Mouse (Mus musculus): Measurements from ENCODE around the gene Prdm16. TPM values are rescaled to one million over a fixed set of nuclear protein-coding genes. Genes with fewer than 3 reads are reported as not detected.

The Prdm16 gene
- polyA plus RNA-seq, 1 experiment from 2014 or later: 20.8 TPM

DNA sequence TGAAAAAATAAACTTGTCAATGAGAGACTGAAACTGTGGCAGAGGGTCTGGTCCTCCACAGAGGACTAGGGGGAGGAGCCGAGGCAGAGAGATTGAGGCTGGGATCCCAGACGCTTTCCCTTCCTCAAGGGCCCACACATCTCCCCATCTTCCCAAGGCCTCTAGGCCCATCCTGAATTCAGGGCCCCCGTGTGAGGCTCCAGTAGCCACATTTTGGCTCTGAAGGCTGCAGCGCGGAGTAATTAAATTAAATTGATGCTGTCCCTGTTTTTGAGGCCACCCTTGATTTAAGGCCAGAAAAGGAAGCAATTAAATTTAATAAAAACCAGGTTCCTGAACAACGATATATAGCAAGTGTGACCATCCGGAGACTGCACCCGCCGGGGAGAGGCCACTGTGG is 66.8 kb downstream of the Prdm16 start:
- 74% methylated on average over 9 of the region's 9 CpGs for WGBS
- no peaks in the 10 kb centered on the region; the same call in 1 of the 2 replicates for H3K27me3 ChIP-seq (replicated peaks)
- H3K4me1 ChIP-seq: peaks cover 26% of the 10 kb centered on the region
- no peak overlapping the region for H3K4me2 ChIP-seq
- no peak overlapping the region for H3K4me3 ChIP-seq (replicated peaks)
- H3K36me3 ChIP-seq: no peaks in the 10 kb centered on the region
- H3K9me3 ChIP-seq: no peaks in the 10 kb centered on the region
- no peak for ATAC-seq (ENCODE audit: insufficient read depth, low FRiP score, low read depth)
- no peak overlapping the region for H3K9ac ChIP-seq
- no peak overlapping the region for H3K27ac ChIP-seq

DNA sequence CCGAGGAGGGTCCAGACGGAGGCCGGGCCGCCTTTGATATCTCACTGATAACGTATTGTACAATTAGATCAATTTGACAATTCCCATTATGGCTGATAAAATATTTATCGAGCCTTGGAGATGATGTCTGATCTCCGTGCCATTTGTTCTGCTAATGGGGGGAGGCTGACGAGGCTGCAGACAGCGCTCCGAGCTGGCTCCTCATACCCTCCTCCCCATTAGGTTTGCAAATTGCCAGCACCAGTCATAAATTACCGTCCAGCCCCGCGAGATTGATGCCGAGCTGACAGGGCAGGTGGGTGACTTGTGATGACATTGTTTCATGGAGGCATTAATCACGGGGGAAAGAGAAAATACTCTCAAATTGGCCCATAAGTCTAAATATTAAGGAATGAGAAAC is 67.9 kb downstream of the Prdm16 start:
- Histone ChIP-seq H3K9me3 (no peaks in the 10 kb centered on the region), H3K27me3 (replicated peaks) (no peaks in the 10 kb centered on the region; the same call in 1 of the 2 replicates), H3K4me2 (no peak overlapping the region), H3K36me3 (no peaks in the 10 kb centered on the region), H3K27ac (no peak overlapping the region), H3K9ac (no peak overlapping the region), H3K4me3 (replicated peaks) (no peak overlapping the region), H3K4me1 (peaks cover 20% of the 10 kb centered on the region)
- no peak for ATAC-seq (ENCODE audit: insufficient read depth, low FRiP score, low read depth)
- 42% methylated on average over 15 of the region's 15 CpGs for WGBS

DNA sequence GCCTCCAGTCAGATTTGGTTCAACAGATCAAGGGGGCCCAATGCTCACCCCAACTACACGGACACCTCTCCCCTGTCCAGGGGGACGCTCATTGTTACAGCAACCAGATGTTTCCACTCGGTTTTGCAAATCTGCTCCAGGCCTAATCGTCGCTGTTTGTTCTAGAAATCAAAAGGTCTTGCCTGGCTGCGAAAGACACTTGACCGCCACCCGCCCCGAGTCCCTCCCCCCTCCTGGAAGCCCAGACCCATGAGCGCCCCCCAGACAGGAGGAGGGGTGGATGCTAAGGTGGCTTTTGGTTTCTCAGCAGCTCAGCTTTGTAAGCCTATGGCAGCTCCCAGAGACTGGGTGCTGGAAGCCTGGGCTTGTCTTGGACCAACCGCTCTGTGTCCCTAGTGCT is 68.7 kb downstream of the Prdm16 start:
- no peaks in the 10 kb centered on the region for H3K9me3 ChIP-seq
- no peak overlapping the region for H3K27ac ChIP-seq
- H3K4me3 ChIP-seq (replicated peaks): no peak overlapping the region
- WGBS: 32% methylated on average over 11 of the region's 11 CpGs
- no peak for ATAC-seq (ENCODE audit: insufficient read depth, low FRiP score, low read depth)
- H3K36me3 ChIP-seq: no peaks in the 10 kb centered on the region
- peaks cover 16% of the 10 kb centered on the region for H3K4me1 ChIP-seq
- H3K27me3 ChIP-seq (replicated peaks): no peaks in the 10 kb centered on the region; the same call in 1 of the 2 replicates
- no peak overlapping the region for H3K4me2 ChIP-seq
- H3K9ac ChIP-seq: no peak overlapping the region

DNA sequence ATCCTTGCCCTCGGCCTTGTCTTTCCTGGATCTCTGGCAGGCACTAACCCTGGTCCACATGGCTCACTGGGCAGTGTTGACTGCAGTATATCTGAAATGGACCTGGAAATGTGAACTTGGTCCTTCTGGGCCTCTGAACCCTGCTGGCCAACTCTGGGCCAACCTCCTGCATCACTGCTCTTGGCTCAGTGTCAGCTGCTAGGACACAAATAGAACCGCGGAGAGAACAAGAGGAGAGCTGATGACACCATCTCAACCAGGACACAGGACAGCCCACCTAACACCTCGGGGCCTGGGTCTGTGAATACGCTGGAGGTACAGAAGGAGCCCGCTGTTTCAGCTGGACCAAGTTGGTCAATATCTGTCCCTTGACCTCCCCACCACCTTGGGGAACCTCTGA is 73.5 kb downstream of the Prdm16 start:
- no peaks in the 10 kb centered on the region for H3K27me3 ChIP-seq (replicated peaks)

GRCm38 (mm10) chr4:154558041-154558440 is 78.6 kb downstream of the Prdm16 start:
- no peak for ATAC-seq (ENCODE audit: insufficient read depth, low FRiP score, low read depth)
- H3K4me1 ChIP-seq: peaks cover 5% of the 10 kb centered on the region; the same call in 1 of the 2 replicates
- no peak overlapping the region for H3K4me2 ChIP-seq
- no peak overlapping the region for H3K27ac ChIP-seq
- no peak overlapping the region for H3K4me3 ChIP-seq (replicated peaks)
- H3K9ac ChIP-seq: no peak overlapping the region
- H3K9me3 ChIP-seq: no peaks in the 10 kb centered on the region
- WGBS: 90% methylated on average over 5 of the region's 5 CpGs
- H3K36me3 ChIP-seq: no peaks in the 10 kb centered on the region
- no peaks in the 10 kb centered on the region for H3K27me3 ChIP-seq (replicated peaks)

More for the DNA sequence above, 73.5 kb downstream of the Prdm16 start:
- no peaks in the 10 kb centered on the region for H3K9me3 ChIP-seq
- peaks cover 5% of the 10 kb centered on the region; the same call in 1 of the 2 replicates for H3K4me1 ChIP-seq
- ATAC-seq (ENCODE audit: insufficient read depth, low FRiP score, low read depth): no peak
- WGBS: 88% methylated on average over 6 of the region's 6 CpGs
- H3K9ac ChIP-seq: no peak overlapping the region
- no peak overlapping the region for H3K4me2 ChIP-seq
- no peak overlapping the region for H3K4me3 ChIP-seq (replicated peaks)
- no peaks in the 10 kb centered on the region for H3K36me3 ChIP-seq
- no peak overlapping the region for H3K27ac ChIP-seq

DNA sequence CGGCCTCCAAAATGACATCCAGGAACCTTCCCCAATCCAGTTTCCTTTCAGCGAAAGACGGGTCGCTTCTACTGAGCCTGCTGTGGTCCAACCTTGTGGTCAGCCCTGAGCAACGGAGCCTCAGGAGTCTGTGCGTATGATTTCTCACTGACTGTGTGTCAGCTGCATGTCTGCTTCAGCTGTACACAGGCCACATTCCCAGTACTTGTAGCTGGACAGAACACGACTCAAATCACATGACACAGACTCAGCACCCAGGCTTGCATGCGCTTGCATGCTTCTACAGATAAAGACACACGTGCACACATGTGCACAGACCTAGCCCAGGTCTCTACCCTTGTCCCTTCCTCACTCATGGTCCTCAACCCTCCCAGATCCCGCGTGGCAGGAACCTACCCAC is 79.5 kb downstream of the Prdm16 start:
- Histone ChIP-seq H3K27ac (no peak overlapping the region), H3K9me3 (no peaks in the 10 kb centered on the region), H3K27me3 (replicated peaks) (no peaks in the 10 kb centered on the region), H3K36me3 (no peaks in the 10 kb centered on the region), H3K4me1 (peaks cover 5% of the 10 kb centered on the region; the same call in 1 of the 2 replicates), H3K4me3 (replicated peaks) (no peak overlapping the region), H3K4me2 (no peak overlapping the region), H3K9ac (no peak overlapping the region)
- no peak for ATAC-seq (ENCODE audit: insufficient read depth, low FRiP score, low read depth)
- WGBS: 83% methylated on average over 11 of the region's 11 CpGs

GRCm38 (mm10) chr4:154556418-154556817 is 80.3 kb downstream of the Prdm16 start:
- H3K4me2 ChIP-seq: no peak overlapping the region
- H3K27ac ChIP-seq: no peak overlapping the region
- no peaks in the 10 kb centered on the region for H3K9me3 ChIP-seq
- WGBS: 58% methylated on average over 11 of the region's 11 CpGs
- no peak for ATAC-seq (ENCODE audit: insufficient read depth, low FRiP score, low read depth)
- no peak overlapping the region for H3K4me3 ChIP-seq (replicated peaks)
- no peaks in the 10 kb centered on the region for H3K36me3 ChIP-seq
- peaks cover 5% of the 10 kb centered on the region; the same call in 1 of the 2 replicates for H3K4me1 ChIP-seq
- H3K9ac ChIP-seq: no peak overlapping the region
- no peaks in the 10 kb centered on the region for H3K27me3 ChIP-seq (replicated peaks)

DNA sequence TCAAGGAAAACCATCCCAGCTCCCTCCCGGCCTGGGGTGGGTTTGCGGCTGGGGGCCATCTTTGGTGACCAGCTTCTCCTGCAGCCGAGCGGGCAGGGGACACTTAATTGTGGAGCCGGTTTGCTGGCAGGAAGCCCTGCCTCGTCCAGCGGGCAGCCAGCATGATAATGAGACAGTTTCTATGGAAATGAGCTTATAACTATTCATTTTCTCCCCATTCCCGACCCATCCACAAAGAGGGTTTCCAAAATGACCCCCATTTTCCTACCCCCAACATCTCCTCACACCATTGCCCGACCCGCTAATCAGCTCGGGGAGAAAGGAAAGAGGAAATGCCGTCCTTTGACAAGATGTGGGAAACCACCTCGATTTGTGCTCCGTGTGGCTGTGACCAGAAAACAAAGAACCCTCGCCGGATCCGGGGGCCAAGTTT is 86.7 kb downstream of the Prdm16 start:
- no peak overlapping the region for H3K27ac ChIP-seq

GRCm38 (mm10) chr4:154549497-154549896 is 87.2 kb downstream of the Prdm16 start:
- ATAC-seq (ENCODE audit: insufficient read depth, low FRiP score, low read depth): no peak
- Histone ChIP-seq H3K9me3 (no peaks in the 10 kb centered on the region), H3K4me3 (replicated peaks) (no peak overlapping the region), H3K27ac (no peak overlapping the region), H3K36me3 (no peaks in the 10 kb centered on the region), H3K27me3 (replicated peaks) (no peaks in the 10 kb centered on the region), H3K9ac (no peak overlapping the region), H3K4me1 (peaks cover 7% of the 10 kb centered on the region), H3K4me2 (no peak overlapping the region)
- WGBS: 56% methylated on average over 11 of the region's 11 CpGs

More for the DNA sequence above, 86.7 kb downstream of the Prdm16 start:
- Histone ChIP-seq H3K4me1 (peaks cover 7% of the 10 kb centered on the region; the same call in 1 of the 2 replicates), H3K4me3 (replicated peaks) (no peak overlapping the region), H3K4me2 (no peak overlapping the region), H3K9me3 (no peaks in the 10 kb centered on the region), H3K36me3 (no peaks in the 10 kb centered on the region), H3K27me3 (replicated peaks) (no peaks in the 10 kb centered on the region), H3K9ac (no peak overlapping the region)
- WGBS: 47% methylated on average over 17 of the region's 17 CpGs
- ATAC-seq (ENCODE audit: insufficient read depth, low FRiP score, low read depth): no peak

DNA sequence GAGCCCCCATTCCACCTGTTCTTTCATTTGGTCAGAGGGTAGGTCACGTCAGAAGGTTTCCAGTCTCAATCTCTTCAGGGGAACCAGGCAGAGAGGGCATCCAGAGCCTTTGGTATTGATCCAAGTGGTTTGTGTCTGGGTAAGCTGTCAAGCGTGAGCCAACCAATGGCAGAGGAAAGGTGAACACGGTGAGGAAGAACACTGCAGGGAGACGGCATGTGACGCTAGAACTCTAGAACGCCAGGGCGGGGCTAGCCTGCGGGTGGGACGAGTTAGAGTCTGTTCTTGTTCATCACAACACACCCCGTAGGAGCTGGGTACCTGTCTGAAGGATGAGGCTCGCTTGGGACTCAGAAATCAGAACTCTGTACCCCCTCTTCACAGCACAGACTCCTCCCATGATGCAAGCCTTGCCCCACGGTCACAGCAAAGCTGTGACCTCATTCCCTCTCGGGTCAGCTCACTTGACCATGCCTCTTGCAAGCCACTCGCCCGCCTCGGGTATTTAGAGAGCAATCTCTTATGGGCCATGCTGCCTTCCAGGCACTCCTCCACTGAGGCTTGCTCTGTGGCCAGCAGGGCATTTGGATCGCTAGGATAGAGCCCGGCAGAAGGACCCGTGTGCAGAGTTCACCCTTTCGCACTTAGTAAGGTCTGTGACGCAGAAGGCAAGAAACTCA is 89.4 kb downstream of the Prdm16 start:
- WGBS: 76% methylated on average over 21 of the region's 21 CpGs
- Histone ChIP-seq H3K9me3 (no peaks in the 10 kb centered on the region), H3K27ac (no peak overlapping the region), H3K4me2 (no peak overlapping the region), H3K4me3 (replicated peaks) (no peak overlapping the region), H3K36me3 (no peaks in the 10 kb centered on the region), H3K27me3 (replicated peaks) (peaks cover 6% of the 10 kb centered on the region; the same call in 1 of the 2 replicates), H3K4me1 (peaks cover 27% of the 10 kb centered on the region), H3K9ac (no peak overlapping the region)
- ATAC-seq (ENCODE audit: insufficient read depth, low FRiP score, low read depth): no peak

DNA sequence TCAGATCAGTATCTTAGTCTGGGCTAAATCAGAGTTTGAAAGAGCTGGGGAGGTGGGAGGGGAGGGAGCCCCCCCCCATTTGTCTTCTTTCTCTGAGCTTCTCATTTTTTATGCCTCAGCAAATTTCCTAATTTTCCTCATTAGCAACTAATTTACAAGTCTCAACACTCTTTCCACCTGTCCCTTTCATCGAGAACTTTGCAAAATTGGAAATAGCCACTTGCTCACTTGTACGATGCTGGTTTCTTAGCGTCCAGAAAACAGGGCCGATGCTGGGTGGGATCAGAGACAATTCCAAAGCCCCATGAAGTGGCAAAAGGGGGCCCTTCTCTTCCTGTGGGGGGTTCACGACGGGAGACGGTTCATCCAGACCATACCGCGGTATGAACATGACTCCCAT is 91.4 kb downstream of the Prdm16 start:
- peaks cover 43% of the 10 kb centered on the region for H3K4me1 ChIP-seq
- peaks cover 6% of the 10 kb centered on the region; the same call in 1 of the 2 replicates for H3K27me3 ChIP-seq (replicated peaks)
- H3K36me3 ChIP-seq: no peaks in the 10 kb centered on the region
- H3K4me2 ChIP-seq: no peak overlapping the region
- ATAC-seq (ENCODE audit: insufficient read depth, low FRiP score, low read depth): no peak
- 67% methylated on average over 9 of the region's 9 CpGs for WGBS
- H3K27ac ChIP-seq: no peak overlapping the region
- no peaks in the 10 kb centered on the region for H3K9me3 ChIP-seq
- H3K4me3 ChIP-seq (replicated peaks): no peak overlapping the region
- no peak overlapping the region for H3K9ac ChIP-seq

- Histone ChIP-seq H3K4me2 (peak overlapping the region; percentile 23), H3K4me3 (replicated peaks) (no peak overlapping the region), H3K27me3 (replicated peaks) (peaks cover 6% of the 10 kb centered on the region; the same call in 1 of the 2 replicates), H3K9me3 (no peaks in the 10 kb centered on the region), H3K36me3 (no peaks in the 10 kb centered on the region), H3K27ac (peak overlapping the region; percentile 81), H3K4me1 (peaks cover 42% of the 10 kb centered on the region), H3K9ac (no peak overlapping the region)
- 0 out of 2 replicates have a peak, but pooled peaks have one; percentile 20 for ATAC-seq (ENCODE audit: insufficient read depth, low FRiP score, low read depth)
- WGBS: 11% methylated on average over 21 of the region's 21 CpGs
Measured at GRCm38 (mm10) chr4:154543921-154544320, 92.8 kb downstream of the Prdm16 start.

Measured in stomach, embryonic 15.5 days (tissue).